ENCODE assay signal across 8 mouse cellular contexts in the genomic region with DNA sequence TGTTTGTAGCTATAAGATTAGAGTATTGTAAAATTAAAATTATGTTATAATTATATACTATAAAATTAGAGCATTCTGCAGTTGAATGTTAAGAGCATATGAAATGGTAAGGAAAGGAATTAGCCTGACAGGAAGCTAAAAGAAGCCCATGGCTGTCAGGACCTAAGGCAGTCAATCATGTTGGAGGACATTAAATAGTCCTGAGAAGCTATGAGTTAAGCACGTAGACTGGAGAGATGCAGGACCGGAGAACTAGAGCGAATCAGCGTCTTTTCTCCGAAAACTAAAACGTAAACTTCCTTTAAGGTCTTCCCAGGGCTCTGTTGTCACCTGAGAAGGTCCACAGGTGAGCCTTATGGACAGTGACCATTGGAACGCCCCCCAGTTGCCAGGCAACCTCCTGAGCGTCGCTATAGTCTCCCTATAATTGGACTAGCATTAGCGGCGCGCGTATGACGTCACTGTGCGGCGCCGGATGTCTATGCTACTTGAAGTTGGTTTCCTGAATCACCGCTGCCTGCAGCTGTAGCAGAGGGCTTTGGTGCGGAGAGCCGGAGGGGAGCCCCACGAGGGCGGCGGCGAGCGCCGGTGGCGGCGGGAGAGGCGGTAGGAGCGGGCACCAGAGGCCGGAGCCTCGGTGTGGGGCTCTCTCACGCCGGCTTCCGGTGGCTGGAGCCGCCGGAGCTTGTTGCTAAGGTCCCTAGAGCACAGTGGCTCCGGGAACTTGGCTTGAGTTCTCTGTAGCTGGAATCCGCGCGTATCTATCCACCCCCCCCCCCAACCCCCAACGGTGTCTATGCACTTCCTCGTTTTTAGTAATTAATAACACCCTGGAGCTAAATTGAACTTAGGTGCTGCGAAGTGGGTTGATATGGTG. TPM values are rescaled to one million over a fixed set of nuclear protein-coding genes. Genes with fewer than 3 reads are reported as not detected.
DNase-seq lines count a peak whose midpoint lies in the region; ATAC-seq and TF ChIP-seq lines count a peak whose summit lies in the region.

No protein-coding gene starts in this region.

- H3K9ac ChIP-seq in heart, embryonic 11.5 days (ENCODE audit: low read depth, low read length), result peak overlapping the region; percentile 93
- peak overlapping the region; percentile 79 for H3K9ac ChIP-seq in kidney, embryonic 16.5 days (replicated peaks; ENCODE audit: low read length)
- H3K9ac ChIP-seq in liver, adult 2 months (ENCODE audit: low read depth, low read length), result peak overlapping the region; percentile 87

- peak; percentile 98 for DNase-seq in brain, embryonic 14.5 days (ENCODE audit: low read depth)
- peak; percentile 86 for DNase-seq in liver, adult 2 months (ENCODE audit: extremely low read depth, low read depth, low spot score)
- DNase-seq in splenic B cell, adult 2 months (ENCODE audit: low read depth, low spot score), result peak; percentile 95

- H3K9me3 ChIP-seq in erythroblast, embryonic 14.5 days (ENCODE audit: control insufficient read depth, low read length), result no peaks in the 10 kb centered on the region
- no peaks in the 10 kb centered on the region for H3K9me3 ChIP-seq in heart, embryonic 11.5 days (replicated peaks; ENCODE audit: control insufficient read depth, low read length)
- no peaks in the 10 kb centered on the region for H3K9me3 ChIP-seq in kidney, embryonic 16.5 days (ENCODE audit: low read length)

- H3K4me3 ChIP-seq in C2C12 (ENCODE audit: insufficient read depth, poor library complexity, severe bottlenecking), result peak overlapping the region; percentile 57
- H3K4me3 ChIP-seq in erythroblast, embryonic 14.5 days (replicated peaks), result peak overlapping the region; percentile 86
- peak overlapping the region; percentile 93 for H3K4me3 ChIP-seq in heart, embryonic 11.5 days (ENCODE audit: low read depth, low read length)
- H3K4me3 ChIP-seq in kidney, embryonic 16.5 days (ENCODE audit: low read length), result peak overlapping the region; percentile 79
- peak overlapping the region; percentile 98 for H3K4me3 ChIP-seq in liver, adult 2 months (ENCODE audit: insufficient read depth, low read depth, low read length)
- H3K4me3 ChIP-seq in myocyte, result peak overlapping the region; percentile 39

- H3K36me3 ChIP-seq in C2C12 (ENCODE audit: control insufficient read depth, insufficient read depth), result peaks cover 21% of the 10 kb centered on the region
- H3K36me3 ChIP-seq in erythroblast, embryonic 14.5 days (ENCODE audit: control insufficient read depth), result peaks cover 20% of the 10 kb centered on the region
- H3K36me3 ChIP-seq in heart, embryonic 11.5 days (ENCODE audit: control insufficient read depth, insufficient read depth, low read length), result peaks cover 2% of the 10 kb centered on the region; the same call in 1 of the 2 replicates
- H3K36me3 ChIP-seq in kidney, embryonic 16.5 days (ENCODE audit: insufficient read depth, low read length), result peaks cover 18% of the 10 kb centered on the region
- H3K36me3 ChIP-seq in liver, adult 2 months (ENCODE audit: control insufficient read depth, insufficient read depth, low read length), result peaks cover 15% of the 10 kb centered on the region; the same call in 1 of the 2 replicates
- H3K36me3 ChIP-seq in myocyte (ENCODE audit: control insufficient read depth, insufficient read depth), result peaks cover 9% of the 10 kb centered on the region
- peaks cover 8% of the 10 kb centered on the region for H3K36me3 ChIP-seq in splenic B cell, adult 2 months (ENCODE audit: control insufficient read depth, insufficient read depth, low read length, poor library complexity, severe bottlenecking)

- H3K79me2 ChIP-seq in C2C12 (ENCODE audit: control insufficient read depth, insufficient read depth) (peaks cover 13% of the 10 kb centered on the region), myocyte (ENCODE audit: control insufficient read depth, insufficient read depth) (peaks cover 14% of the 10 kb centered on the region)
- H3K79me2 ChIP-seq in liver, adult 2 months (ENCODE audit: control insufficient read depth, insufficient read depth, low read length), result no peaks in the 10 kb centered on the region

- no peaks in the 10 kb centered on the region for H3K27me3 ChIP-seq in C2C12 (ENCODE audit: control insufficient read depth, insufficient read depth, insufficient read length)
- H3K27me3 ChIP-seq in erythroblast, embryonic 14.5 days (ENCODE audit: control insufficient read depth), result no peaks in the 10 kb centered on the region
- no peaks in the 10 kb centered on the region for H3K27me3 ChIP-seq in heart, embryonic 11.5 days (ENCODE audit: control insufficient read depth, insufficient read depth, low read length)
- no peaks in the 10 kb centered on the region for H3K27me3 ChIP-seq in kidney, embryonic 16.5 days (ENCODE audit: insufficient read depth, low read length)
- H3K27me3 ChIP-seq in liver, adult 2 months (ENCODE audit: control insufficient read depth, insufficient read depth, low read length), result no peaks in the 10 kb centered on the region
- H3K27me3 ChIP-seq in myocyte (ENCODE audit: control insufficient read depth, insufficient read depth, insufficient read length), result no peaks in the 10 kb centered on the region
- no peaks in the 10 kb centered on the region for H3K27me3 ChIP-seq in splenic B cell, adult 2 months (ENCODE audit: control insufficient read depth, insufficient read depth, low read length, poor library complexity, severe bottlenecking)

- ATAC-seq in heart, embryonic 11.5 days (replicated peaks; ENCODE audit: insufficient number of reproducible peaks, low FRiP score, low TSS enrichment), result peak; percentile 99
- ATAC-seq in kidney, embryonic 16.5 days (ENCODE audit: low FRiP score, low TSS enrichment), result peak; percentile 100

- TF ChIP-seq POLR2A in brain, embryonic 14.5 days (IDR thresholded peaks at IDR 0.05; ENCODE audit: borderline replicate concordance, extremely low read depth, insufficient read depth, insufficient read length, poor library complexity, severe bottlenecking), result peak; percentile 31; the same call in 1 of the 2 replicates
- TF ChIP-seq POLR2A in liver, adult 2 months (IDR thresholded peaks at IDR 0.05; ENCODE audit: extremely low read depth, insufficient read depth, low read length), result no peak
- peak; percentile 65 for TF ChIP-seq POLR2A in myocyte (IDR thresholded peaks at IDR 0.05; ENCODE audit: insufficient read length, low read depth)

- peak overlapping the region; percentile 74 for H3K4me2 ChIP-seq in heart, embryonic 11.5 days
- peak overlapping the region; percentile 61 for H3K4me2 ChIP-seq in kidney, embryonic 16.5 days (replicated peaks; ENCODE audit: low read depth, low read length)
- H3K4me2 ChIP-seq in myocyte (ENCODE audit: low read depth), result peak overlapping the region; percentile 95

- H3K79me3 ChIP-seq in C2C12 (ENCODE audit: low read depth), result peaks cover 3% of the 10 kb centered on the region

- H3K4me1 ChIP-seq in erythroblast, embryonic 14.5 days (ENCODE audit: control insufficient read depth), result peaks cover 17% of the 10 kb centered on the region
- H3K4me1 ChIP-seq in heart, embryonic 11.5 days (ENCODE audit: control insufficient read depth, insufficient read depth, low read length), result no peaks in the 10 kb centered on the region
- peaks cover 17% of the 10 kb centered on the region for H3K4me1 ChIP-seq in kidney, embryonic 16.5 days (ENCODE audit: insufficient read depth, low read length)
- H3K4me1 ChIP-seq in liver, adult 2 months (ENCODE audit: control insufficient read depth, insufficient read depth, low read length), result peaks cover 4% of the 10 kb centered on the region

- H3K27ac ChIP-seq in heart, embryonic 11.5 days (ENCODE audit: low read depth, low read length), result peak overlapping the region; percentile 50; the same call in 1 of the 2 replicates
- peak overlapping the region; percentile 64; the same call in 1 of the 2 replicates for H3K27ac ChIP-seq in kidney, embryonic 16.5 days (ENCODE audit: low read length)
- H3K27ac ChIP-seq in liver, adult 2 months (replicated peaks; ENCODE audit: insufficient read depth, low read depth, low read length), result peak overlapping the region; percentile 73

- WGBS in heart, embryonic 11.5 days (ENCODE audit: insufficient replicate concordance), result under 1% methylated on average over 44 of the region's 44 CpGs
- WGBS in kidney, embryonic 16.5 days, result under 1% methylated on average over 44 of the region's 44 CpGs
- under 1% methylated on average over 44 of the region's 44 CpGs for WGBS in liver, adult 2 months

- no peak for TF ChIP-seq CTCF in C2C12 (IDR thresholded peaks at IDR 0.05; ENCODE audit: control insufficient read depth, insufficient read depth, insufficient read length)
- no peak for TF ChIP-seq CTCF in brain, embryonic 14.5 days (IDR thresholded peaks at IDR 0.05; ENCODE audit: borderline replicate concordance, extremely low read depth, insufficient read depth, insufficient read length)
- TF ChIP-seq CTCF in liver, adult 2 months (IDR thresholded peaks at IDR 0.05; ENCODE audit: low read depth, low read length), result no peak

- H3ac ChIP-seq in C2C12 (ENCODE audit: control insufficient read depth, insufficient read length, low read depth), result peak overlapping the region; percentile 74
- peak overlapping the region; percentile 30 for H3ac ChIP-seq in myocyte (ENCODE audit: control insufficient read depth, insufficient read length)

TF ChIP-seq in C2C12, 6 proteins besides CTCF, POLR2A, EP300 and RAD21:
- TF ChIP-seq MAX (IDR thresholded peaks at IDR 0.05) (peak; percentile 25), USF1 (IDR thresholded peaks at IDR 0.05; ENCODE audit: low read depth) (no peak), FOSL1 (IDR thresholded peaks at IDR 0.05; ENCODE audit: insufficient read depth, low read length, poor library complexity, severe bottlenecking) (no peak)

TF ChIP-seq in myocyte, 11 proteins besides CTCF, POLR2A, EP300 and RAD21:
- no peak for TF ChIP-seq TCF3 (IDR thresholded peaks at IDR 0.05; ENCODE audit: insufficient read length, low read depth)
- TF ChIP-seq SRF (IDR thresholded peaks at IDR 0.05; ENCODE audit: control insufficient read depth, insufficient read length, low read depth), result peak; percentile 87

RNA-seq across cellular contexts. Expression of gene 5730480H06Rik, which starts 44.4 kb away (rescaled TPM):
- polyA plus RNA-seq in C2C12 (2012; fragmentation: generic; extraction: Trizol) (7.9 TPM), myocyte (2012; fragmentation: generic; extraction: Trizol) (4.8 TPM)
- 20.1 and 22.2 TPM in 2 replicates for polyA plus RNA-seq in brain, embryonic 14.5 days (2012; rRNA removed)
- polyA plus RNA-seq in erythroblast, embryonic 14.5 days (2012), result 0.10 TPM in 2 replicates
- polyA plus RNA-seq in heart, embryonic 11.5 days (2014; fragmentation: Nextera tagmentation; extraction: Ambion mirVana), result 17.0 and 17.3 TPM in 2 replicates
- polyA plus RNA-seq in kidney, embryonic 16.5 days (2015; fragmentation: Nextera tagmentation; extraction: Ambion mirVana), result 24.2 and 28.2 TPM in 2 replicates
- total RNA-seq in liver, adult 2 months (2014; rRNA removed), result 10.2 and 13.8 TPM in 2 replicates
- 2.0 and 2.8 TPM in 2 replicates for polyA plus RNA-seq in liver, adult 2 months (2012; rRNA removed)

Comparison
In these comparisons a context has a peak if more than half of its experiments do, and no peak if none do; other contexts are left out.
1. Peak in every context shown above with its lines: DNase-seq, ATAC-seq, H3K4me3 ChIP-seq and H3K27ac ChIP-seq.
2. H3K4me3 ChIP-seq: peak in every context shown above with its lines; median percentile 98 in liver, adult 2 months; 93 in heart, embryonic 11.5 days; 86 in erythroblast, embryonic 14.5 days; 79 in kidney, embryonic 16.5 days; 57 in C2C12; 39 in myocyte.